Mouse (Mus musculus): Measurements from ENCODE around the gene Crybg3.

Gene Crybg3

GRCm38 (mm10) chr16:59600311-59601251 lies at the start of gene Crybg3:
Crybg3 (minus strand) TSS chr16:59600979.
- peak; percentile 64 for DNase-seq (ENCODE audit: low read depth, low spot score)

- DNase-seq (ENCODE audit: low read depth, low spot score), result no peak
These were observed 43.0 kb upstream of the Crybg3 start for GRCm38 (mm10) chr16:59643766-59644165.

- no peak for DNase-seq (ENCODE audit: low read depth, low spot score)
These were observed 39.2 kb upstream of the Crybg3 start for GRCm38 (mm10) chr16:59639985-59640384.

GRCm38 (mm10) chr16:59639102-59639691 lies 38.4 kb upstream of the Crybg3 start, which contains the start of gene Arl6:
Arl6 (minus strand) TSS chr16:59639391.
- peak; percentile 97 for DNase-seq (ENCODE audit: low read depth, low spot score)

GRCm38 (mm10) chr16:59634598-59634997 lies 33.8 kb upstream of the Crybg3 start:
- no peak for DNase-seq (ENCODE audit: low read depth, low spot score)

GRCm38 (mm10) chr16:59621554-59621953 lies 20.8 kb upstream of the Crybg3 start:
- no peak for DNase-seq (ENCODE audit: low read depth, low spot score)

- peak; percentile 79 for DNase-seq (ENCODE audit: low read depth, low spot score)
These were observed 16.4 kb upstream of the Crybg3 start for GRCm38 (mm10) chr16:59617167-59617566.

- no peak for DNase-seq (ENCODE audit: low read depth, low spot score)
These were observed 14.9 kb upstream of the Crybg3 start for GRCm38 (mm10) chr16:59615675-59616074.

- no peak for DNase-seq (ENCODE audit: low read depth, low spot score)
These were observed 10.0 kb upstream of the Crybg3 start for GRCm38 (mm10) chr16:59610750-59611149.

- DNase-seq (ENCODE audit: low read depth, low spot score), result peak; percentile 12
These were observed 3.5 kb upstream of the Crybg3 start for GRCm38 (mm10) chr16:59604078-59604781.

GRCm38 (mm10) chr16:59599411-59600265 lies 1.1 kb downstream of the Crybg3 start:
- DNase-seq (ENCODE audit: low read depth, low spot score), result peak; percentile 24

GRCm38 (mm10) chr16:59598997-59599396 lies 1.8 kb downstream of the Crybg3 start:
- DNase-seq (ENCODE audit: low read depth, low spot score), result peak; percentile 47

GRCm38 (mm10) chr16:59597256-59597655 lies 3.5 kb downstream of the Crybg3 start:
- DNase-seq (ENCODE audit: low read depth, low spot score), result no peak

- DNase-seq (ENCODE audit: low read depth, low spot score), result no peak
These were observed 6.1 kb downstream of the Crybg3 start for GRCm38 (mm10) chr16:59594714-59595113.

GRCm38 (mm10) chr16:59590790-59591189 lies 10.0 kb downstream of the Crybg3 start:
- no peak for DNase-seq (ENCODE audit: low read depth, low spot score)

GRCm38 (mm10) chr16:59588351-59589025 lies 12.3 kb downstream of the Crybg3 start:
- DNase-seq (ENCODE audit: low read depth, low spot score), result no peak

- DNase-seq (ENCODE audit: low read depth, low spot score), result no peak
These were observed 13.0 kb downstream of the Crybg3 start for GRCm38 (mm10) chr16:59587816-59588215.

GRCm38 (mm10) chr16:59586911-59587310 lies 13.9 kb downstream of the Crybg3 start:
- no peak for DNase-seq (ENCODE audit: low read depth, low spot score)

- peak; percentile 41 for DNase-seq (ENCODE audit: low read depth, low spot score)
These were observed 14.5 kb downstream of the Crybg3 start for GRCm38 (mm10) chr16:59586276-59586675.

GRCm38 (mm10) chr16:59585706-59586244 lies 15.0 kb downstream of the Crybg3 start:
- DNase-seq (ENCODE audit: low read depth, low spot score), result no peak
